Mouse (Mus musculus) hindbrain, postnatal 0 days (tissue): ENCODE results near the gene Ccdc17. TPM values are rescaled to one million over a fixed set of nuclear protein-coding genes. Genes with fewer than 3 reads are reported as not detected.
A peak's percentile ranks its signal among the peaks of the same experiment; 100 is the strongest.

Experiments used
- ATAC-seq: fragments of 200-750 bp; cut with Nextera tagmentation; 2 replicates; pipeline ENCODE4 v1.8.0; 2017; ENCODE audit warnings: mild to moderate bottlenecking, moderate TSS enrichment, moderate library complexity
- DNase-seq: peaks from one replicate; pipeline ENCODE4 v3.0.0-alpha.2; 2015; ENCODE audit warnings: low spot score
- H3K27ac ChIP-seq: fragments of 300-500 bp; sonication (generic); 2 replicates; pipeline ENCODE4 v1.5.1; 2014; ENCODE audit warnings: mild to moderate bottlenecking
- H3K27me3 ChIP-seq: fragments of 300-500 bp; sonication (generic); 2 replicates; pipeline ENCODE4 v1.6.1; 2014; ENCODE audit warnings: low read length, mixed read lengths; ENCODE audit not compliant: insufficient read depth
- H3K36me3 ChIP-seq: fragments of 300-500 bp; sonication (generic); 2 replicates; pipeline ENCODE4 v1.6.1; 2014; ENCODE audit warnings: low read length, mixed read lengths; ENCODE audit not compliant: insufficient read depth
- H3K4me1 ChIP-seq: fragments of 300-500 bp; sonication (generic); 2 replicates; pipeline ENCODE4 v1.6.1; 2014; ENCODE audit warnings: antibody characterized with exemption, low read length, mixed read lengths; ENCODE audit not compliant: insufficient read depth
- H3K4me2 ChIP-seq: fragments of 300-500 bp; sonication (generic); 2 replicates; pipeline ENCODE4 v1.6.1; 2014; ENCODE audit warnings: low read depth, mild to moderate bottlenecking, low read length, moderate library complexity, mixed read lengths
- H3K4me3 ChIP-seq: fragments of 300-500 bp; sonication (generic); 2 replicates; pipeline ENCODE4 v1.5.1; 2014; ENCODE audit warnings: low read length
- H3K9ac ChIP-seq: fragments of 300-500 bp; sonication (generic); replicated peaks from 2 replicates; pipeline ENCODE4 v1.6.1; 2014; ENCODE audit warnings: mild to moderate bottlenecking, low read length, moderate library complexity, mixed read lengths
- H3K9me3 ChIP-seq: fragments of 300-500 bp; sonication (generic); 2 replicates; pipeline ENCODE4 v1.6.1; 2016; ENCODE audit warnings: low read length, mixed read lengths
- CTCF ChIP-seq: IDR thresholded peaks from 2 replicates; pipeline ENCODE4 v1.5.1; 2016; ENCODE audit warnings: antibody characterized with exemption, control low read depth, low read depth
- WGBS: fragments of 180-500 bp; shearing (Covaris S2); extraction: QIAGEN DNeasy Blood & Tissue Kit; methylation state at CpG from one replicate; pipeline ENCODE4 v1.1.7; 2014; 5-methylcytosine and 5-hydroxymethylcytosine counted together
- polyA plus RNA-seq: library from polyadenylated mRNA; unstranded; fragments of >200 nt; fragmentation: Nextera tagmentation; extraction: Ambion mirVana; gene quantifications from 2 replicates; pipeline ENCODE4 v1.2.1, GENCODE M21; 2015
- total RNA-seq: library from RNA; depleted of rRNA; stranded (reverse); fragments of >200 nt; gene quantifications from 2 replicates; pipeline ENCODE4 v1.2.3, GENCODE M21; 2014; rRNA removed

The Ccdc17 gene
- 1.1 and 3.7 TPM in 2 replicates for total RNA-seq
- polyA plus RNA-seq, result 4.2 and 5.8 TPM in 2 replicates

GRCm38 (mm10) chr4:116596379-116596778 lies at the start of gene Ccdc17:
Gene Ccdc17 (plus strand): TSS chr4:116596654.
- Histone ChIP-seq H3K9ac (peak within 1 kb of the TSS; percentile 76), H3K4me3 (peak within 1 kb of the TSS; percentile 68), H3K4me1 (peaks cover 4% of the 10 kb centered on the region; the same call in 1 of the 2 replicates), H3K9me3 (no peaks in the 10 kb centered on the region), H3K27ac (peak within 1 kb of the TSS; percentile 83), H3K36me3 (peaks cover 36% of the 10 kb centered on the region), H3K27me3 (no peaks in the 10 kb centered on the region), H3K4me2 (peak within 1 kb of the TSS; percentile 85)
- DNase-seq (no peak), ATAC-seq (no peak)
- 28% methylated on average over 5 of the region's 5 CpGs for WGBS
- no peak for TF ChIP-seq CTCF

GRCm38 (mm10) chr4:116550432-116550831 lies 46.0 kb upstream of the Ccdc17 start:
- DNase-seq, result no peak
- ATAC-seq, result no peak
- H3K9ac ChIP-seq, result no peak overlapping the region
- H3K4me2 ChIP-seq, result no peak overlapping the region
- no peak overlapping the region for H3K27ac ChIP-seq
- H3K36me3 ChIP-seq, result peaks cover 8% of the 10 kb centered on the region; the same call in 1 of the 2 replicates
- no peaks in the 10 kb centered on the region for H3K9me3 ChIP-seq
- no peak overlapping the region for H3K4me3 ChIP-seq
- TF ChIP-seq CTCF, result no peak
- 90% methylated on average over 1 of the region's 1 CpGs for WGBS
- H3K4me1 ChIP-seq, result no peaks in the 10 kb centered on the region
- H3K27me3 ChIP-seq, result no peaks in the 10 kb centered on the region

GRCm38 (mm10) chr4:116553035-116553434 lies 43.4 kb upstream of the Ccdc17 start:
- Histone ChIP-seq H3K9ac (no peak overlapping the region), H3K27me3 (no peaks in the 10 kb centered on the region), H3K36me3 (peaks cover 8% of the 10 kb centered on the region; the same call in 1 of the 2 replicates), H3K27ac (no peak overlapping the region), H3K4me3 (no peak overlapping the region), H3K4me1 (no peaks in the 10 kb centered on the region), H3K4me2 (no peak overlapping the region), H3K9me3 (no peaks in the 10 kb centered on the region)
- DNase-seq (no peak), ATAC-seq (no peak)
- no peak for TF ChIP-seq CTCF
- 82% methylated on average over 3 of the region's 3 CpGs for WGBS

- DNase-seq (peak; percentile 90), ATAC-seq (no peak)
- Histone ChIP-seq H3K36me3 (peaks cover 8% of the 10 kb centered on the region; the same call in 1 of the 2 replicates), H3K4me1 (peaks cover 6% of the 10 kb centered on the region), H3K27me3 (no peaks in the 10 kb centered on the region), H3K9ac (peak within 1 kb of the TSS; percentile 84), H3K27ac (peak within 1 kb of the TSS; percentile 96), H3K4me3 (peak within 1 kb of the TSS; percentile 96), H3K4me2 (peak within 1 kb of the TSS; percentile 91), H3K9me3 (no peaks in the 10 kb centered on the region)
- 4% methylated on average over 23 of the region's 23 CpGs for WGBS
- no peak for TF ChIP-seq CTCF
Observed at GRCm38 (mm10) chr4:116555413-116556300, 40.8 kb upstream of the Ccdc17 start, which contains the start of gene Tmem69. Gene Tmem69 (minus strand): TSS chr4:116555936.

- ATAC-seq (peak; percentile 96), DNase-seq (peak; percentile 96)
- Histone ChIP-seq H3K27me3 (no peaks in the 10 kb centered on the region), H3K4me2 (peak overlapping the region; percentile 91), H3K4me1 (peaks cover 6% of the 10 kb centered on the region), H3K36me3 (peaks cover 8% of the 10 kb centered on the region; the same call in 1 of the 2 replicates), H3K4me3 (peak overlapping the region; percentile 96), H3K27ac (peak overlapping the region; percentile 96), H3K9me3 (no peaks in the 10 kb centered on the region), H3K9ac (peak overlapping the region; percentile 84)
- 1% methylated on average over 28 of the region's 28 CpGs for WGBS
- TF ChIP-seq CTCF, result peak; percentile 16; the same call in 1 of the 2 replicates
Observed at GRCm38 (mm10) chr4:116556561-116557305, 39.7 kb upstream of the Ccdc17 start.

GRCm38 (mm10) chr4:116557306-116558121 lies 38.9 kb upstream of the Ccdc17 start, which contains the start of gene Gpbp1l1:
Gene Gpbp1l1 (plus strand): TSS chr4:116557658.
- Histone ChIP-seq H3K27me3 (no peaks in the 10 kb centered on the region), H3K36me3 (peaks cover 8% of the 10 kb centered on the region; the same call in 1 of the 2 replicates), H3K4me2 (peak within 1 kb of the TSS; percentile 91), H3K27ac (peak within 1 kb of the TSS; percentile 96), H3K4me1 (peaks cover 6% of the 10 kb centered on the region), H3K4me3 (peak within 1 kb of the TSS; percentile 96), H3K9me3 (no peaks in the 10 kb centered on the region), H3K9ac (peak within 1 kb of the TSS; percentile 84)
- peak; percentile 45 for TF ChIP-seq CTCF
- WGBS, result under 1% methylated on average over 73 of the region's 78 CpGs
- DNase-seq (peak; percentile 98), ATAC-seq (peak; percentile 97)
